Mouse (Mus musculus) kidney, embryonic 16.5 days (tissue): ENCODE results near the gene Zfp213. TPM values are rescaled to one million over a fixed set of nuclear protein-coding genes. Genes with fewer than 3 reads are reported as not detected.
A peak's percentile ranks its signal among the peaks of the same experiment; 100 is the strongest.
"Not testable (repeated sequence)": the region's sequence is repeated elsewhere in the genome, so short reads cannot be mapped to it uniquely, and the experiment has no call there.

ENCODE experiments used
- ATAC-seq: fragments of 200-750 bp; cut with Nextera tagmentation; 2 replicates; pipeline ENCODE4 v1.8.0; 2017; ENCODE audit warnings: moderate TSS enrichment; ENCODE audit not compliant: low FRiP score, low TSS enrichment
- H3K27ac ChIP-seq: fragments of 300-500 bp; sonication (generic); 2 replicates; pipeline ENCODE4 v1.5.1; 2014; ENCODE audit warnings: low read length
- H3K27me3 ChIP-seq: fragments of 300-500 bp; sonication (generic); 2 replicates; pipeline ENCODE4 v1.6.1; 2014; ENCODE audit warnings: low read length, control low read depth, mixed read lengths; ENCODE audit not compliant: insufficient read depth
- H3K36me3 ChIP-seq: fragments of 300-500 bp; sonication (generic); 2 replicates; pipeline ENCODE4 v1.6.1; 2014; ENCODE audit warnings: low read length, control low read depth, mixed read lengths; ENCODE audit not compliant: insufficient read depth
- H3K4me1 ChIP-seq: fragments of 300-500 bp; sonication (generic); 2 replicates; pipeline ENCODE4 v1.6.1; 2014; ENCODE audit warnings: low read length, control low read depth, mixed read lengths; ENCODE audit not compliant: insufficient read depth
- H3K4me2 ChIP-seq: fragments of 300-500 bp; sonication (generic); replicated peaks from 2 replicates; pipeline ENCODE4 v1.6.1; 2014; ENCODE audit warnings: low read depth, low read length
- H3K4me3 ChIP-seq: fragments of 300-500 bp; sonication (generic); 2 replicates; pipeline ENCODE4 v1.5.1; 2014; ENCODE audit warnings: mild to moderate bottlenecking, low read length
- H3K9ac ChIP-seq: fragments of 300-500 bp; sonication (generic); replicated peaks from 2 replicates; pipeline ENCODE4 v1.6.1; 2014; ENCODE audit warnings: low read length
- H3K9me3 ChIP-seq: fragments of 300-500 bp; sonication (generic); 2 replicates; pipeline ENCODE4 v1.6.1; 2016; ENCODE audit warnings: low read length, control low read depth
- WGBS: fragments of 180-500 bp; shearing (Covaris S2); extraction: QIAGEN DNeasy Blood & Tissue Kit; methylation state at CpG from one replicate; pipeline ENCODE4 v1.1.7; 2014; 5-methylcytosine and 5-hydroxymethylcytosine counted together
- polyA plus RNA-seq: library from polyadenylated mRNA; unstranded; fragments of >200 nt; fragmentation: Nextera tagmentation; extraction: Ambion mirVana; gene quantifications from 2 replicates; pipeline ENCODE4 v1.2.1, GENCODE M21; 2015

The Zfp213 gene
- polyA plus RNA-seq, 1 experiment from 2014 or later: 24.1 TPM

- Histone ChIP-seq H3K4me2 (peak overlapping the region; percentile 77), H3K9me3 (no peaks in the 10 kb centered on the region), H3K4me1 (peaks cover 11% of the 10 kb centered on the region), H3K27ac (peak overlapping the region; percentile 91), H3K9ac (peak overlapping the region; percentile 67), H3K36me3 (no peaks in the 10 kb centered on the region), H3K4me3 (peak overlapping the region; percentile 45), H3K27me3 (no peaks in the 10 kb centered on the region)
- no peak; the same call in 1 of the 2 replicates for ATAC-seq
- WGBS: 42% methylated on average over 7 of the region's 7 CpGs
Observed at GRCm38 (mm10) chr17:23599605-23600063, 35.6 kb upstream of the Zfp213 start.

GRCm38 (mm10) chr17:23598582-23599552, 34.8 kb upstream of the Zfp213 start, which contains the start of gene Zfp13:
Gene Zfp13 (minus strand): TSS chr17:23599487.
- peak within 1 kb of the TSS; percentile 45 for H3K4me3 ChIP-seq
- 7% methylated on average over 31 of the region's 31 CpGs for WGBS
- H3K27ac ChIP-seq: peak within 1 kb of the TSS; percentile 91

DNA sequence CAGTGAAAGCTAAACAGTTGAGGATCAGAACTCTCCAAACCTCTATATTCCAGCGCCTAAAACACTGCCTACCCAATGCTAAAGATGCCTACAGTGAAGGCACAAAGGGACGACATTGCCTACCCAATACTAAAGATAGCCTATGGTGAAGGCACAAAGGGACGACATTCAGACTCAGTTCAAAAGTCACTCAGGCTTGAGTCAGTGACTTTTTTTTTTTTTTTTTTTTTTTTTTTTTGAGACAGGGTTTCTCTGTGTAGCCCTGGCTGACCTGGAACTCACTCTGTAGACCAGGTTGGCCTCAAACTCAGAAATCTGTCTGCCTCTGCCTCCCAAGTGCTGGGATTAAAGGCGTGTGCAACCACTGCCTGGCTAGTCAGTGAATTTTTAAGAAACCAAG, 31.1 kb upstream of the Zfp213 start:
- H3K27ac ChIP-seq, H3K9me3 ChIP-seq, H3K4me2 ChIP-seq, H3K4me3 ChIP-seq, H3K36me3 ChIP-seq, H3K27me3 ChIP-seq, H3K9ac ChIP-seq, ATAC-seq: not testable (repeated sequence)
- H3K4me1 ChIP-seq: peaks cover 14% of the 10 kb centered on the region
- WGBS: 88% methylated on average over 4 of the region's 4 CpGs

More at GRCm38 (mm10) chr17:23598582-23599552, 34.8 kb upstream of the Zfp213 start, which contains the start of gene Zfp13:
- no peaks in the 10 kb centered on the region for H3K9me3 ChIP-seq
- peak within 1 kb of the TSS; percentile 75 for H3K9ac ChIP-seq
- H3K4me1 ChIP-seq: peaks cover 11% of the 10 kb centered on the region
- peak; percentile 97 for ATAC-seq
- H3K27me3 ChIP-seq: no peaks in the 10 kb centered on the region
- H3K36me3 ChIP-seq: no peaks in the 10 kb centered on the region
- peak within 1 kb of the TSS; percentile 77 for H3K4me2 ChIP-seq

GRCm38 (mm10) chr17:23592926-23593300, 28.9 kb upstream of the Zfp213 start:
- Histone ChIP-seq H3K9me3 (no peaks in the 10 kb centered on the region), H3K4me1 (0 out of 2 replicates have a peak, but pooled peaks cover 3% of the 10 kb centered on the region), H3K36me3 (no peaks in the 10 kb centered on the region), H3K4me3 (peak overlapping the region; percentile 50), H3K27ac (peak overlapping the region; percentile 49; the same call in 1 of the 2 replicates), H3K4me2 (peak overlapping the region; percentile 59), H3K27me3 (no peaks in the 10 kb centered on the region), H3K9ac (peak overlapping the region; percentile 71)
- WGBS: 9% methylated on average over 13 of the region's 13 CpGs
- peak; percentile 66 for ATAC-seq

GRCm38 (mm10) chr17:23592208-23592925, 28.3 kb upstream of the Zfp213 start:
- peak; percentile 100 for ATAC-seq
- peak overlapping the region; percentile 61 for H3K27ac ChIP-seq
- H3K4me3 ChIP-seq: peak overlapping the region; percentile 50
- no peaks in the 10 kb centered on the region for H3K9me3 ChIP-seq
- WGBS: 7% methylated on average over 34 of the region's 34 CpGs
- H3K36me3 ChIP-seq: no peaks in the 10 kb centered on the region
- peak overlapping the region; percentile 71 for H3K9ac ChIP-seq
- H3K4me2 ChIP-seq: peak overlapping the region; percentile 59
- H3K4me1 ChIP-seq: 0 out of 2 replicates have a peak, but pooled peaks cover 3% of the 10 kb centered on the region
- H3K27me3 ChIP-seq: no peaks in the 10 kb centered on the region

DNA sequence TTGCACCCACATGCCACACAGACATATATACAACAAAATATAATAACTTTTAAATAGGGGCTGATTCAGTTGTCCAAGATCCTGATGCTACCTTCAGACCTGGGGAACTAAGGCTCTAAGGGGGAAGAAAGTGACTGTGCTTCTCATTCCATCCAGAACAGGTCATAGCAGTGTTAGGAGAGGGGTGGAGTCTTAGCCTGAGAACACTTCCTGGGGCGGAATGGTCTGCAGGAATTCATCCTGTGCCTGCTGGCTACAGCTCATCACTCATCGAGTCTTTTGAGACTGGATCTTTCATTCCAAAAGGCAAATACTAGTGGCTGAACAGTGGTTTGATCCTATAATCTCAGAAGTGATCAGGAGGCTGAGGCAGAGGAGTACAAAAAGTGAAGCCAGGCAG, 23.2 kb upstream of the Zfp213 start:
- H3K27ac ChIP-seq: no peak overlapping the region
- no peaks in the 10 kb centered on the region for H3K27me3 ChIP-seq
- H3K4me2 ChIP-seq: no peak overlapping the region
- H3K36me3 ChIP-seq: peaks cover 2% of the 10 kb centered on the region; the same call in 1 of the 2 replicates
- H3K4me3 ChIP-seq: no peak overlapping the region
- ATAC-seq: no peak
- H3K9me3 ChIP-seq: no peaks in the 10 kb centered on the region
- no peak overlapping the region for H3K9ac ChIP-seq
- WGBS: 61% methylated on average over 2 of the region's 2 CpGs
- H3K4me1 ChIP-seq: peaks cover 23% of the 10 kb centered on the region

GRCm38 (mm10) chr17:23585721-23586491, 21.9 kb upstream of the Zfp213 start:
- Histone ChIP-seq H3K4me2 (peak overlapping the region; percentile 82), H3K27ac (peak overlapping the region; percentile 48; the same call in 1 of the 2 replicates), H3K36me3 (peaks cover 3% of the 10 kb centered on the region; the same call in 1 of the 2 replicates), H3K4me1 (peaks cover 21% of the 10 kb centered on the region), H3K27me3 (no peaks in the 10 kb centered on the region), H3K9ac (peak overlapping the region; percentile 85), H3K9me3 (no peaks in the 10 kb centered on the region), H3K4me3 (peak overlapping the region; percentile 85)
- ATAC-seq: peak; percentile 90
- WGBS: 0% methylated on average over 22 of the region's 22 CpGs

DNA sequence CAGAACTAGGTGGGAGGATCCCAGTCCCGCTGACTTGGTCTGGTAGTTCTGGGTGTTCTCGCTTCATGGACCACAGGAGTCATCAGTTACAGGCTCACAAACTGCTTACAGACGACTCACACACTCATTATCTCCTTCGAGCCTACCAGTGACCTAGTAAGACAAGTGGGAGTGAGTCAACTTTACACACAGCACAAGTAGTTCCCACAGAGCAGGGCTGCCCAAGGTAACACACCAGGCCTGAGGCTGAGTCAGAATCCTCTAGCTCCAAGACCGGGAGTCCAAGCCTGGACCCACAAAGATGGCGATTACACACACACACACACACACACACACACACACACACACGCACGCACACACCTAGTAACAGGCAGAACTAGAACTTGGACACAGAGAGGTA, 20.7 kb upstream of the Zfp213 start:
- peak overlapping the region; percentile 82 for H3K4me2 ChIP-seq
- H3K9me3 ChIP-seq: no peaks in the 10 kb centered on the region
- H3K27ac ChIP-seq: no peak overlapping the region
- no peak for ATAC-seq
- H3K4me1 ChIP-seq: peaks cover 21% of the 10 kb centered on the region
- 70% methylated on average over 8 of the region's 8 CpGs for WGBS
- H3K9ac ChIP-seq: 0 out of 2 replicates have a peak overlapping the region, but pooled peaks have one; percentile 85
- peaks cover 13% of the 10 kb centered on the region for H3K36me3 ChIP-seq
- no peaks in the 10 kb centered on the region for H3K27me3 ChIP-seq
- H3K4me3 ChIP-seq: peak overlapping the region; percentile 85
